Mouse (Mus musculus) neural tube, embryonic 13.5 days (tissue): ENCODE measurements around the gene Dhrs1. TPM values are rescaled to one million over a fixed set of nuclear protein-coding genes. Genes with fewer than 3 reads are reported as not detected.

Experiments
- ATAC-seq: fragments of 200-750 bp; cut with Nextera tagmentation; 2 replicates; pipeline ENCODE4 v1.8.0; 2017; ENCODE audit warnings: low read depth, mild to moderate bottlenecking, moderate TSS enrichment, moderate library complexity
- H3K27ac ChIP-seq: fragments of 300-500 bp; sonication (generic); replicated peaks from 2 replicates; pipeline ENCODE4 v1.5.1; 2015; ENCODE audit warnings: moderate library complexity, mild to moderate bottlenecking, inconsistent platforms
- H3K27me3 ChIP-seq: fragments of 300-500 bp; sonication (generic); 2 replicates; pipeline ENCODE4 v1.6.1; 2015; ENCODE audit warnings: mild to moderate bottlenecking, inconsistent platforms
- H3K36me3 ChIP-seq: fragments of 300-500 bp; sonication (generic); 2 replicates; pipeline ENCODE4 v1.6.1; 2015; ENCODE audit warnings: mild to moderate bottlenecking, inconsistent platforms
- H3K4me1 ChIP-seq: fragments of 300-500 bp; sonication (generic); replicated peaks from 2 replicates; pipeline ENCODE4 v1.6.1; 2015; ENCODE audit warnings: inconsistent platforms
- H3K4me2 ChIP-seq: fragments of 300-500 bp; sonication (generic); 2 replicates; pipeline ENCODE4 v1.6.1; 2015; ENCODE audit warnings: inconsistent platforms, mild to moderate bottlenecking, moderate library complexity
- H3K4me3 ChIP-seq: fragments of 300-500 bp; sonication (generic); 2 replicates; pipeline ENCODE4 v1.5.1; 2015; ENCODE audit warnings: mild to moderate bottlenecking, inconsistent platforms
- H3K9ac ChIP-seq: fragments of 300-500 bp; sonication (generic); 2 replicates; pipeline ENCODE4 v1.6.1; 2015; ENCODE audit warnings: moderate library complexity, mild to moderate bottlenecking, inconsistent platforms
- H3K9me3 ChIP-seq: fragments of 300-500 bp; sonication (generic); 2 replicates; pipeline ENCODE4 v1.6.1; 2016; ENCODE audit warnings: inconsistent platforms
- WGBS: fragments of 180-500 bp; shearing (Covaris S2); methylation state at CpG from one replicate; pipeline ENCODE4 v1.1.7; 2015; 5-methylcytosine and 5-hydroxymethylcytosine counted together
- polyA plus RNA-seq: library from polyadenylated mRNA; unstranded; fragments of >200 nt; fragmentation: Nextera tagmentation; extraction: Ambion mirVana; gene quantifications from 2 replicates; pipeline ENCODE4 v1.2.1, GENCODE M21; 2015

Dhrs1 gene
- polyA plus RNA-seq, 1 experiment from 2014 or later: 90.0 TPM

DNA sequence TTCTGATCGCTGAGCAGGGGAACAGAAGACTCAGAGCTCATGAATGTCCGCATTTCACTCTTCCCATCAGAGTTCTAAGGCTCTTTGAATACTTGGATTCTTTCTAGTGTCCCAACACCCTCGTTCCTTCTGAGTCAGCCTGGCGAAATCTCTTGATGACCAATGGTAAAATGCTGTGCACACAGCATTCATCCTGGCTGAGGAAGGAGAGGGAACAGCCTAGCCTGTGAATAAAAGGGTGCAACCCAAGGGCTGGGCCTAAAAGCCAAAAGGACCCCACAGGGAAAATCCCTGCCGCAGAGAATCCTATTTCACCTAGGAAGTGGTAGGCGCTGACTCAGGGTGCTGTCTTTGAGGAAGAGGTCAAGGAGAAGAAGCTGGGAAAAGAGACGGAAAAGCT is 15.4 kb downstream of the Dhrs1 start:
- Histone ChIP-seq H3K9me3 (no peaks in the 10 kb centered on the region), H3K27me3 (no peaks in the 10 kb centered on the region), H3K4me1 (no peaks in the 10 kb centered on the region), H3K4me3 (no peak overlapping the region), H3K4me2 (no peak overlapping the region), H3K36me3 (no peaks in the 10 kb centered on the region), H3K27ac (no peak overlapping the region), H3K9ac (no peak overlapping the region)
- WGBS: 73% methylated on average over 7 of the region's 7 CpGs
- no peak for ATAC-seq

DNA sequence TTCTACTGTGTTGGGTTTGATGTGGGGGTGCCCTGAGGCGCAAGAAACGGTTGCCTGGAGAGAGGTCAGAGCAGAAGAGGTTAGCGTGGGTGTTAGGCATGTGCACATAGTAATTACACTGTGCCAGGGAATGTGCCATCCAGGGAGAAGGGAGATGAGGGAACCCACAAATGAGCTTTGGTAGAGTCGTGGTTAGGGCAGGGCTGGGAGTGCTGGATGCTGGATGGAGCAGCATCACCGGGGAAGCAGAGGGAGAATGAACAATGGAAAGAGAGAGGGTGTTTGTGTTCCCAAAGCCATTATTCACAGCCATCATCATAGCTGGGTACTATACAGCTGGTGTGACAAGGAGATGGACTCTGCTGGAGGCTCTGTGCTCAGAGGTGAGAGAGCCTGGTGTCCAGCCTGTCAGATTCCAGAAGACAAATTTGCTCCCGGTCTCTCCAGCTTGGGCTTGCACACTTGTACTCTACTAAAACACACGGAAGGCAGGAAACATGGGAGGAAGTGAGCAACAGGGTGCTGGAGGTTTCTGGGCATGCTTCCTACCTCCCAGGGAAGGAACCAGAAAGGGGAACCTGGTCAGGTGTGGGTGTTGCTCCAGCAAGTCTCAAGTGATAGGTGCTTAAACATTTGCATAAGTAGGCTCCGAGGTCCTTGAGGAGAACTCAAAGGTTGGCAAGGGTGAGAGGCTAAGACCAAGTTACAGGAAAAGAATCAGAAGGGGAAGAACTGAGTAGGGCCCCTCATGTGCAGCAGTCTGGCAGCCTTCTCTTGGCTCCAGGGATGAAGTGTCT is 17.4 kb downstream of the Dhrs1 start:
- no peaks in the 10 kb centered on the region for H3K27me3 ChIP-seq
- H3K4me3 ChIP-seq: no peak overlapping the region
- no peaks in the 10 kb centered on the region for H3K36me3 ChIP-seq
- no peak for ATAC-seq
- WGBS: 69% methylated on average over 8 of the region's 8 CpGs
- no peak overlapping the region for H3K27ac ChIP-seq
- no peaks in the 10 kb centered on the region for H3K4me1 ChIP-seq
- H3K9ac ChIP-seq: no peak overlapping the region
- no peak overlapping the region for H3K4me2 ChIP-seq
- H3K9me3 ChIP-seq: no peaks in the 10 kb centered on the region

DNA sequence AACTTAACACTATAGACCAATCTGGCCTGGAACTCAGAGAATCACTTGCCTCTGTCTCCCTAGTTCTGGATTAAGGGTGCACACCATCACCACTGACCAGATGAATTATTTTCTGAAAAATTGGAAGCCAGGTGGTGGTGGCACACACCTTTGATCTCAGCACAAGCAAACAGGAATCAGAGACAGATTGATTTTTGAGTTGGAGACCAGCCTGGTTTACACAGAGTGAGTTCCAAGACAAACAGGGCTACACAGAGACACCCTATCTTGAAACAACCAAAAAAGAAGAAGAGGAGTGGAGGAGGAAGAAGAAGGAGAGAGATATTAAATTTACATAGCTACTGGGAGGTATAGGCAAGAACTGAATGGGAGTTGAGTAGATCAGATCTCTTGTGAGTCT is 19.2 kb downstream of the Dhrs1 start:
- ATAC-seq: no peak
- Histone ChIP-seq H3K27me3 (no peaks in the 10 kb centered on the region), H3K4me3 (no peak overlapping the region), H3K9ac (no peak overlapping the region), H3K27ac (no peak overlapping the region), H3K4me2 (no peak overlapping the region), H3K9me3 (no peaks in the 10 kb centered on the region), H3K36me3 (no peaks in the 10 kb centered on the region), H3K4me1 (peaks cover 8% of the 10 kb centered on the region)

DNA sequence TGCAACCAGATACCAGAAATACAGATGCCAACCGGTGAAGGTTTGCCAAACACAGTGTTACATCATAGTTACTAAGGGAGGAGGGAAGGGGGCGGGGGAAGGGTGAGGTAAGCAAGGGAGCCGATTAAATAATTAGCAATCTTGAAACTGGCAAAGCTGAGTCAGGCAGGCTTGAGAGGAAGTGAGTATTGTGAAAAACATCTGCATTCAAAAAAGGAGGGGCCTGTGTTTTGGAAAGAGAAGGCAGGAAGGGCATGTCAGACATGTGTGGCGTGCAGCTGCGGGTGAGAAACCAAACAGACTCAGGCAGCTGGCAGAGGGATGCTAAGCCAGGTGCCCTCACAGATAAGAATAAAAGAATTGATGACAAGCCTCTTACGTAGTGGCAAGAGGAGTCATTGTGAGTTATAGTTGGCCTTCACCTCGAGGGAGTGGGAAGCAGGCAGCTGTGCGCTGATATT is 21.0 kb downstream of the Dhrs1 start:
- WGBS: 68% methylated on average over 8 of the region's 8 CpGs
- H3K27me3 ChIP-seq: no peaks in the 10 kb centered on the region

DNA sequence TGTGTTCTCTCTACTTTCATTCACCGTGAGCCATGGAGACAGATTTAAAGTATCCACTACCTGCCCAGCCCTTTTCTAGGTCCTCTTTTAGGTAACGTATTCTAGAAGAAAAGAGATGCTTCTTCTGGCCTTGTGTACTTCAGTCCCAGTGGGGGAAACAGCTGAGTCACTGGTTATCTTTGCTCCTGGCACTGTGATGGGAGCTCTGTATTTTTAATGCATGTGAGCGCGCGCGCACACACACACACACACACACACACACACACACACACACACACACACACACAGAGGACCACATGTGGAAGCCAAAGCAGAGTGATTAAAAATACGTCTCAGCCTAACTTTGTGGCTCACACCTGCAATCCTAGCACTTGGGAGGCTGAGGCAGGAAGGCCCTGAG is 22.1 kb downstream of the Dhrs1 start:
- H3K9me3 ChIP-seq: no peaks in the 10 kb centered on the region
- no peak for ATAC-seq
- H3K4me2 ChIP-seq: no peak overlapping the region
- no peaks in the 10 kb centered on the region for H3K27me3 ChIP-seq
- H3K36me3 ChIP-seq: peaks cover 14% of the 10 kb centered on the region
- WGBS: 96% methylated on average over 7 of the region's 7 CpGs
- no peak overlapping the region for H3K4me3 ChIP-seq
- H3K27ac ChIP-seq: no peak overlapping the region
- peaks cover 16% of the 10 kb centered on the region for H3K4me1 ChIP-seq
- no peak overlapping the region for H3K9ac ChIP-seq

More for the DNA sequence above, 21.0 kb downstream of the Dhrs1 start:
- H3K4me1 ChIP-seq: peaks cover 16% of the 10 kb centered on the region
- no peaks in the 10 kb centered on the region for H3K9me3 ChIP-seq
- no peak overlapping the region for H3K4me3 ChIP-seq
- no peak overlapping the region for H3K9ac ChIP-seq
- H3K4me2 ChIP-seq: no peak overlapping the region
- no peak for ATAC-seq
- H3K36me3 ChIP-seq: peaks cover 4% of the 10 kb centered on the region; the same call in 1 of the 2 replicates
- no peak overlapping the region for H3K27ac ChIP-seq

DNA sequence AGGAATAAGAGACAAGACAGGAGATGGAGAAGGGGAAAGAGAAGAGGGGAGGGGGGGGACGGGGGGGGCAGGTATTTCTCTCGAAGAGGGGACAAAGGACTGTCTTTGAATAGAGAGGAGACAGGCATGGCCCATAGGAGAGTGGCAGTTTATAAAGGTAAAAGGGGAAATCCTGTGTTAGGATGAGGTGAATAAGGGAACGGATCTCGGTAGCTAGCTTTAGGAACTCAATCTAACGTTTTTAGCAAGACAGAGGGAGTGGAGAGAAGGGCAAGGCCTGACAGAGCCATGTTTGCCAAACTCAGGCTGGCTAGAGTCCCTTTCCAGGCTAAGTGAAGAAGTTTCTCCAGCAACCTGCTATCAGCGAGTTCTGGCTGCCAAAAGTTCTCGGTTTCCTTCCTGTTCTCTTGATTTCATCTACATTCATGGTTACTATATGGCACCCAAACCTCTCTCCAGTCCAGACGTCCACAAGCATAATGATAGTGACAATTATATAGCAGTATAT is 23.0 kb downstream of the Dhrs1 start:
- 45% methylated on average over 8 of the region's 8 CpGs for WGBS
- H3K4me2 ChIP-seq: peak overlapping the region; percentile 59
- peaks cover 23% of the 10 kb centered on the region for H3K36me3 ChIP-seq
- peak; percentile 33 for ATAC-seq
- peaks cover 16% of the 10 kb centered on the region for H3K4me1 ChIP-seq
- H3K4me3 ChIP-seq: peak overlapping the region; percentile 70
- peak overlapping the region; percentile 80 for H3K9ac ChIP-seq
- no peaks in the 10 kb centered on the region for H3K27me3 ChIP-seq
- no peaks in the 10 kb centered on the region for H3K9me3 ChIP-seq
- H3K27ac ChIP-seq: peak overlapping the region; percentile 89; the same call in 1 of the 2 replicates

DNA sequence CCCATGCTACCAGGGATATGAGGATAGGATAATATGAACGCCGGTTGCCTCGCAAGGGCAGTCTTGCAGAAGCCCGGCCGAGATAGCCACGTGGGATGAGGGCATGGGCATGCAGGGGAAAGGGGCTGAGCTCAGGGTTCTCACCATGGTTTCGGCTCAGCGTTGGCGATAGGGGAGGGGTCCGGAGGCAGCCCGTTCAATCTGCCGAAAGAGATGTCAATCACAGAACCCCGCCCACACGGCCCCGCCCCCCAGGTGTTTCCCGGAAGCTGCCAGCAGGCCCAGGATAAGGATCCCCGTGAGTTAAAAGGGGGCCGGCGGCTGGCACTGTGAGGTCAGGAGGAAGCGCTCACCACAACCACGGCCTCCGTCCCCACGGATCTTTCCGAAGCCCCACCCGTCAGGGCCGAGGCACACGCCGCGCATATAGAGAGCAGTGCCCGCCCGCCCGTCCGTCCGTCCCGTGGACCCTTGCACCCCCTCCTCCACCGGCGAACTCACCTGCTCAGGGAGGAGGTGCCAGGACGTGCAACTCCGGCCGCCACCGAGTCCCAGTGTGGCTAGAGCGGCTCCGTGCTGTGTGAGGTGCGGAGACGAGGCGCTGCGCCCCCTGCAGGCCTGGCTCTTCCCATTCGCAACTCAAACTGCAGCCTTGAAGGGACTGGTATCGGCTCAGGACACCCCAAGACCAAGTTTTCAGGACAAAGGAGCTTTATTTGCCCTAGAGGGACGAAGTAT is 23.6 kb downstream of the Dhrs1 start, which contains the start of gene Rabggta:
Gene Rabggta (minus strand): TSS at position 564 of the 738 bp plus-strand sequence.
- H3K27ac ChIP-seq: peak within 1 kb of the TSS; percentile 89
- H3K36me3 ChIP-seq: peaks cover 29% of the 10 kb centered on the region
- under 1% methylated on average over 50 of the region's 50 CpGs for WGBS
- ATAC-seq: peak; percentile 98
- H3K4me3 ChIP-seq: peak within 1 kb of the TSS; percentile 70
- H3K9me3 ChIP-seq: no peaks in the 10 kb centered on the region
- peak within 1 kb of the TSS; percentile 59 for H3K4me2 ChIP-seq
- H3K27me3 ChIP-seq: no peaks in the 10 kb centered on the region
- H3K9ac ChIP-seq: peak within 1 kb of the TSS; percentile 80
- peaks cover 16% of the 10 kb centered on the region for H3K4me1 ChIP-seq

DNA sequence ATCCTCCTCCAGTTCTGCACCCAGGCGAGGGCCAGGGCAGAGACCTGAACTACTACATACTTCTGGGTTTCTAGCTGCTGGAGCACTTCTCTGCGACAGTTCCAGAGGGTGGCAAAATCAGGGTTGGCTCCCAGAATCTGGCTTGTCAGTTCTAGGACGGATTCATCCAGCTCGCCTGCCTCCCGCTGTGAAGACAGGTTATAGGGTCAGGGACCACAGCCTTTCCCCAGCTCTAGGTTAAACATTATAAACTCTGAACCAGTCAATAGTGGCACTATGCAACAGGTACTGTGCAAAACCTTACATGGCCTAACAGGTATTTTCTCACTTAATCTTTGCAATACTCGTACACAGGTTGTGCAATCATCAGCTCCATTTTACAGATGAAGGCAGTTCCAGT is 24.4 kb downstream of the Dhrs1 start:
- H3K4me3 ChIP-seq: peak overlapping the region; percentile 70
- peaks cover 37% of the 10 kb centered on the region for H3K36me3 ChIP-seq
- peak overlapping the region; percentile 59 for H3K4me2 ChIP-seq
- 76% methylated on average over 6 of the region's 6 CpGs for WGBS
- no peak for ATAC-seq
- H3K27me3 ChIP-seq: no peaks in the 10 kb centered on the region
- H3K9ac ChIP-seq: peak overlapping the region; percentile 80
- no peak overlapping the region; the same call in 1 of the 2 replicates for H3K27ac ChIP-seq
- H3K4me1 ChIP-seq: peaks cover 16% of the 10 kb centered on the region
- H3K9me3 ChIP-seq: no peaks in the 10 kb centered on the region

DNA sequence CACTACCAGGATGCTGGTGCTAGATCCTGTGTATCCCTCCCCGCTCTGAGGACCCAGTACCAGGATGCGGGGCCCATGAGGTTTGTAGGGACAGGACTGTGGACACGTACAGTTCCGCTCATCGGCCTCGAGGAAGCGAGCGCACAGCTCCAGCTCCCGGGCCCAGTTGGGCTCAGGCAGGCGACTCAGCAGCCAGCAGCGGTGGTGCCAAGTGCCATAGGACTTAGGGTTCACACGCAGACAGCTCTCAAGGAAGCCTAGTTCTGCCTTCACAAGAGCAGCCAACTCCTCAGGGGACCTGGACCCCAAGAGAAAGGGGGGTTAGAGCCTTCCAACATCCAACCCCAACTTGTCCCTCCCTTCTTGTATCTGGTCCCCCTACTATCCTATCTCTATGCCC is 24.8 kb downstream of the Dhrs1 start:
- Histone ChIP-seq H3K36me3 (peaks cover 39% of the 10 kb centered on the region), H3K4me2 (no peak overlapping the region), H3K9me3 (no peaks in the 10 kb centered on the region), H3K9ac (0 out of 2 replicates have a peak overlapping the region, but pooled peaks have one; percentile 80), H3K27me3 (no peaks in the 10 kb centered on the region), H3K4me1 (peaks cover 16% of the 10 kb centered on the region), H3K4me3 (no peak overlapping the region), H3K27ac (no peak overlapping the region)
- 92% methylated on average over 12 of the region's 12 CpGs for WGBS
- ATAC-seq: no peak

DNA sequence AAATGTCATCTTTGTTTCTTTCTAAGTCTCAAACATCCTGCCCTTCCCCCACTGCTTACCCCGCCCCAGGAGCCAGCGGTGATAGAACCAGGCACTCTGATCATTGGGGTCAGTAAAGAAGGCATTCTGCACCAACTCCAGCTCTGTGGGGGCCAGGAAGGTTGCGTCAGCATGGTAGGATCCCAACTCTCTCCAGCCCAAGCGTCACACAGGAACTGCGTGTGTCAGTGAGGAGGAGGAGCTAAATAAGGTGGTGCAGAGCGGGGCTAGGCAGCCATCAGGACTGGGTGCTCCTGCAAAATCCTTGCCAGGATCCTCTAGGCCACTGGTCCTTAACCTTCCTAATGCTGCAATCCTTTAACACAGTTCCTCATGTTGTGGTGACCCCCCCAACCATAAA is 25.8 kb downstream of the Dhrs1 start:
- no peak overlapping the region for H3K4me3 ChIP-seq
- WGBS: 86% methylated on average over 6 of the region's 6 CpGs
- H3K9me3 ChIP-seq: no peaks in the 10 kb centered on the region
- H3K9ac ChIP-seq: no peak overlapping the region
- no peak overlapping the region for H3K27ac ChIP-seq
- H3K36me3 ChIP-seq: peaks cover 39% of the 10 kb centered on the region
- H3K4me1 ChIP-seq: peaks cover 16% of the 10 kb centered on the region
- H3K4me2 ChIP-seq: no peak overlapping the region
- H3K27me3 ChIP-seq: no peaks in the 10 kb centered on the region
- ATAC-seq: no peak

DNA sequence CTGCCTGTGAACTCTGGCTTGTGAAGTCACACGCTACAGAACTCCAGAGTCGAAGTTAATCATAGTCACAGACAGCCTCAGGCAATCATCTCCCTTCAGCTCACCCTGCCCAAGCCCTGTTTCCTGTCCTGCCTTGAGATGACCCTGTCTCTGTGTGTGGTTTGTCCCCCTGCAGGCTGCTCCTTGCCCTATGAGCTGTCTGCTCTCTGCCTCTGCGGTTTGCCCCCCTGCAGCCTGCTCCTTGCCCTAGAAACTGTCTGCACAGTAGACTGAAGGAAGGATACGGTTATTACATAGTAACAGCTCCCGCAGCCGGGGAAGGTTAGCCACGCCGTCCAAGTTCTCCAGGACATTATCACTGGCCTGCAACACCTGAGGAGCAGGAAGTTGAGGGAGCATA is 28.6 kb downstream of the Dhrs1 start:
- Histone ChIP-seq H3K4me3 (no peak overlapping the region), H3K9me3 (no peaks in the 10 kb centered on the region), H3K27ac (no peak overlapping the region), H3K9ac (no peak overlapping the region), H3K4me1 (peaks cover 11% of the 10 kb centered on the region), H3K36me3 (peaks cover 39% of the 10 kb centered on the region), H3K4me2 (no peak overlapping the region), H3K27me3 (peaks cover 24% of the 10 kb centered on the region)
- WGBS: 79% methylated on average over 8 of the region's 8 CpGs
- no peak for ATAC-seq

DNA sequence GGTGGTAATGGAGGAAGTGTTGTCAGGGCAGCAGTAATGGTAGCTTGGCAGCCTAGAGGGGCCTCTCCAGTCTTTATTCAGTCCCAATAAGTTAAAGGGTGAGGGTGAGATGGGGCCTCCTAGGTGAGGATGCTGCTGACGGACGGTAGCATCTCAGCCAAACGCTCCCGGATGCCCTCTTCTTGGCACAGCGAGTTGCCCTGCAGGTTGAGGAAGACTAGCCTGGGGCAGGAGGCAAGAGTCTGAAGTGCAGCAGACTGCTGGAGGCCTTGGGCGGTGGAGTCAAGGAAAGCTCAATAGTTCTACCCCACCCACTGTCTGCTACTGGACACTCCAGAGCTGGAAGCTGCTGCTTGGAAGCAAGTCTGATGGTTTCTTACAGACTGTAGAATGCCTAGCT is 29.2 kb downstream of the Dhrs1 start:
- no peak overlapping the region for H3K4me2 ChIP-seq
- peaks cover 8% of the 10 kb centered on the region for H3K4me1 ChIP-seq
- no peaks in the 10 kb centered on the region for H3K9me3 ChIP-seq
- ATAC-seq: no peak
- H3K27me3 ChIP-seq: peaks cover 28% of the 10 kb centered on the region
- peaks cover 39% of the 10 kb centered on the region for H3K36me3 ChIP-seq
- no peak overlapping the region for H3K27ac ChIP-seq
- 92% methylated on average over 6 of the region's 6 CpGs for WGBS
- H3K4me3 ChIP-seq: no peak overlapping the region
- H3K9ac ChIP-seq: no peak overlapping the region
